In the genomic region with DNA sequence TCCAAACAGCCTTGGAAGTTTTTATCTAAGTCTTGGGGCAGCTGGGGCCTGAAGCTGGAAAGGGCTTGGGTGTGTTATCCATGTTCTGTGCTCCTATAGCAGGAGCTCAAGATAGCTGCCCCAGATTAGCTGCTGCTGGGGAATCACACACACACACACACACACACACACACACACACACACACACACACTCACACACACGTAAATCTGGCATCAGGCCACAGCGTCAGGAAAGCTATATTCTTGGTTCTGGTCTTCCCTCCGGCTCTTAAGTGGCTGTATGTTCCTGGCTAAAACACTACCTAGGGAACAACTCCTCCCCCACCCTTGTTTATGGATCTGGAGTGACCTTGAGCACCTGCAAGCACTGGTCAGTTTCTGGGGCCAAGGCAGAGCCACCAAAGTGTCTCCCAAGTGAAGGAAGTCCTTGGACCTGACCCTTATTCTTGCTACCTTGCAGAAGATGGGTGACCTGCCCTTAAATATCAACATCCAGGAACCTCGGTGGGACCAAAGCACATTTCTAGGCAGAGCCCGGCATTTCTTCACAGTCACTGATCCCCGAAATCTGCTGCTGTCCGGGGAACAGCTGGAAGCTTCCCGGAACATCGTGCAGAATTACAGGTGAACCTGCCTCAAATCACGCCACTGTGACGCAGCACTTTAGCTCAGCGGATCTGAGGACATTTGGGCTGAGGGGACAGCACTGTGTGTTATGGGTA, we compare ENCODE assay signal across 8 mouse cellular contexts. TPM values are rescaled to one million over a fixed set of nuclear protein-coding genes. Genes with fewer than 3 reads are reported as not detected.
A peak's percentile ranks its signal among the peaks of the same experiment; 100 is the strongest.
DNase-seq lines count a peak whose midpoint lies in the region; ATAC-seq and TF ChIP-seq lines count a peak whose summit lies in the region.

No protein-coding gene starts in this region.

- H3K27me3 ChIP-seq in lung, postnatal 0 days (replicated peaks; ENCODE audit: insufficient read depth, low read length) = peaks cover 17% of the 10 kb centered on the region; the same call in 1 of the 2 replicates
- peaks cover 35% of the 10 kb centered on the region for H3K27me3 ChIP-seq in limb, embryonic 12.5 days
- H3K27me3 ChIP-seq in stomach, embryonic 14.5 days (ENCODE audit: control insufficient read depth, insufficient read depth, low read length) = 0 out of 2 replicates have a peak, but pooled peaks cover 6% of the 10 kb centered on the region

- WGBS in lung, postnatal 0 days = 78% methylated on average over 12 of the region's 12 CpGs
- 81% methylated on average over 12 of the region's 12 CpGs for WGBS in limb, embryonic 12.5 days
- 70% methylated on average over 12 of the region's 12 CpGs for WGBS in stomach, embryonic 14.5 days

- ATAC-seq in lung, postnatal 0 days = no peak
- no peak for ATAC-seq in limb, embryonic 12.5 days (ENCODE audit: insufficient number of reproducible peaks, insufficient read depth, low FRiP score, low TSS enrichment, low read depth)
- ATAC-seq in stomach, embryonic 14.5 days (ENCODE audit: insufficient number of reproducible peaks, insufficient read depth, low FRiP score, low read depth) = no peak

- H3K9ac ChIP-seq in lung, postnatal 0 days (replicated peaks; ENCODE audit: low read depth) = peak overlapping the region; percentile 65
- no peak overlapping the region for H3K9ac ChIP-seq in limb, embryonic 12.5 days (replicated peaks)
- H3K9ac ChIP-seq in stomach, embryonic 14.5 days (replicated peaks; ENCODE audit: low read depth, low read length) = peak overlapping the region; percentile 41; the same call in 1 of the 2 replicates

- H3K9me3 ChIP-seq in lung, postnatal 0 days (ENCODE audit: low read length) = no peaks in the 10 kb centered on the region
- H3K9me3 ChIP-seq in limb, embryonic 12.5 days = no peaks in the 10 kb centered on the region
- H3K9me3 ChIP-seq in stomach, embryonic 14.5 days (ENCODE audit: control insufficient read depth, low read depth, low read length) = no peaks in the 10 kb centered on the region

- TF ChIP-seq CTCF in lung, postnatal 0 days (IDR thresholded peaks at IDR 0.05) = no peak

- H3K36me3 ChIP-seq in lung, postnatal 0 days (ENCODE audit: insufficient read depth, low read length) = peaks cover 11% of the 10 kb centered on the region; the same call in 1 of the 2 replicates
- peaks cover 42% of the 10 kb centered on the region for H3K36me3 ChIP-seq in limb, embryonic 12.5 days
- no peaks in the 10 kb centered on the region; the same call in none of the 2 replicates for H3K36me3 ChIP-seq in stomach, embryonic 14.5 days (ENCODE audit: control insufficient read depth, insufficient read depth, low read length)

- peak; percentile 57 for DNase-seq in cerebellum, adult 9-11 months
- DNase-seq in cerebellum, adult 11 months = no peak
- DNase-seq in lung, postnatal 0 days (ENCODE audit: low spot score) = peak; percentile 16
- no peak for DNase-seq in lung, postnatal 25 days (ENCODE audit: low spot score)
- DNase-seq in adrenal gland, adult 8-10 months = no peak
- no peak for DNase-seq in lung, postnatal 10 days

- H3K27ac ChIP-seq in lung, postnatal 0 days (ENCODE audit: low read length) = peak overlapping the region; percentile 99
- no peak overlapping the region for H3K27ac ChIP-seq in limb, embryonic 12.5 days
- H3K27ac ChIP-seq in stomach, embryonic 14.5 days (ENCODE audit: low read length) = peak overlapping the region; percentile 88

- TF ChIP-seq EP300 in lung, postnatal 0 days (IDR thresholded peaks at IDR 0.05) = no peak

- peak overlapping the region; percentile 57 for H3K4me3 ChIP-seq in lung, postnatal 0 days (ENCODE audit: low read depth, low read length)
- H3K4me3 ChIP-seq in limb, embryonic 12.5 days (replicated peaks) = peak overlapping the region; percentile 49
- H3K4me3 ChIP-seq in stomach, embryonic 14.5 days (ENCODE audit: low read depth, low read length) = peak overlapping the region; percentile 45; the same call in 1 of the 2 replicates

- peak overlapping the region; percentile 67 for H3K4me2 ChIP-seq in lung, postnatal 0 days (replicated peaks; ENCODE audit: low read depth, low read length)
- peak overlapping the region; percentile 77 for H3K4me2 ChIP-seq in limb, embryonic 12.5 days
- H3K4me2 ChIP-seq in stomach, embryonic 14.5 days (replicated peaks; ENCODE audit: low read depth, low read length) = peak overlapping the region; percentile 81

- peaks cover 7% of the 10 kb centered on the region for H3K4me1 ChIP-seq in lung, postnatal 0 days (ENCODE audit: insufficient read depth, low read depth, low read length)
- peaks cover 26% of the 10 kb centered on the region for H3K4me1 ChIP-seq in limb, embryonic 12.5 days (replicated peaks)
- H3K4me1 ChIP-seq in stomach, embryonic 14.5 days (ENCODE audit: control insufficient read depth, insufficient read depth, low read length) = peaks cover 13% of the 10 kb centered on the region

RNA-seq across cellular contexts. Expression of gene Sfxn3, which starts 1.5 kb away (rescaled TPM):
- 45.6 and 53.0 TPM in 2 replicates for polyA plus RNA-seq in lung, postnatal 0 days (2015; fragmentation: Nextera tagmentation; extraction: Ambion mirVana)
- polyA plus RNA-seq in limb, embryonic 12.5 days (2016; fragmentation: Nextera tagmentation; extraction: Ambion mirVana) = 18.3 and 19.2 TPM in 2 replicates
- 28.8 and 34.5 TPM in 2 replicates for polyA plus RNA-seq in stomach, embryonic 14.5 days (2014; fragmentation: Nextera tagmentation; extraction: Ambion mirVana)
- 10 to 100 TPM; 53.1 to 96.1 (median 73.9) TPM for total RNA-seq in adrenal gland, adult 8-10 months (2022)

RNA-seq across cellular contexts. Expression of gene Pdzd7, which starts 3.3 kb away (rescaled TPM):
- polyA plus RNA-seq in lung, postnatal 0 days (2015; fragmentation: Nextera tagmentation; extraction: Ambion mirVana) = 0.12 and 0.13 TPM in 2 replicates
- 0.20 and 0.56 TPM in 2 replicates for polyA plus RNA-seq in limb, embryonic 12.5 days (2016; fragmentation: Nextera tagmentation; extraction: Ambion mirVana)
- polyA plus RNA-seq in stomach, embryonic 14.5 days (2014; fragmentation: Nextera tagmentation; extraction: Ambion mirVana) = 0.62 TPM in 2 replicates
- total RNA-seq in adrenal gland, adult 8-10 months (2022) = under 1 TPM; 0.12 to 1.00 (median 0.56) TPM

RNA-seq across cellular contexts. Expression of gene Kazald1, which starts 26.2 kb away (rescaled TPM):
- 11.2 and 12.8 TPM in 2 replicates for polyA plus RNA-seq in lung, postnatal 0 days (2015; fragmentation: Nextera tagmentation; extraction: Ambion mirVana)
- polyA plus RNA-seq in limb, embryonic 12.5 days (2016; fragmentation: Nextera tagmentation; extraction: Ambion mirVana) = 3.3 and 4.1 TPM in 2 replicates
- 1.3 and 4.7 TPM in 2 replicates for polyA plus RNA-seq in stomach, embryonic 14.5 days (2014; fragmentation: Nextera tagmentation; extraction: Ambion mirVana)
- 10 to 100 TPM in 2 of 4 experiments, 1 to 10 TPM in 2; 6.2 to 13.8 (median 9.5) TPM for total RNA-seq in adrenal gland, adult 8-10 months (2022)

RNA-seq across cellular contexts. Expression of gene Lzts2, which starts 34.6 kb away (rescaled TPM):
- 56.0 and 59.4 TPM in 2 replicates for polyA plus RNA-seq in lung, postnatal 0 days (2015; fragmentation: Nextera tagmentation; extraction: Ambion mirVana)
- polyA plus RNA-seq in limb, embryonic 12.5 days (2016; fragmentation: Nextera tagmentation; extraction: Ambion mirVana) = 105 TPM in 2 replicates
- polyA plus RNA-seq in stomach, embryonic 14.5 days (2014; fragmentation: Nextera tagmentation; extraction: Ambion mirVana) = 52.5 and 56.0 TPM in 2 replicates
- total RNA-seq in adrenal gland, adult 8-10 months (2022) = 100 to 1,000 TPM; 100 to 121 (median 110) TPM

RNA-seq across cellular contexts. Expression of gene Mrpl43, which starts 42.6 kb away (rescaled TPM):
- polyA plus RNA-seq in lung, postnatal 0 days (2015; fragmentation: Nextera tagmentation; extraction: Ambion mirVana) = 62.6 and 63.3 TPM in 2 replicates
- 77.5 and 78.5 TPM in 2 replicates for polyA plus RNA-seq in limb, embryonic 12.5 days (2016; fragmentation: Nextera tagmentation; extraction: Ambion mirVana)
- polyA plus RNA-seq in stomach, embryonic 14.5 days (2014; fragmentation: Nextera tagmentation; extraction: Ambion mirVana) = 60.1 and 60.4 TPM in 2 replicates
- 10 to 100 TPM; 44.2 to 57.9 (median 48.4) TPM for total RNA-seq in adrenal gland, adult 8-10 months (2022)

Comparison
In these comparisons a context has a peak if more than half of its experiments do, and no peak if none do; other contexts are left out.
1. DNase-seq: peak in cerebellum, adult 9-11 months (single experiment) and lung, postnatal 0 days (single experiment); none in cerebellum, adult 11 months (single experiment), lung, postnatal 25 days (single experiment), adrenal gland, adult 8-10 months (single experiment) and lung, postnatal 10 days (single experiment).
2. Peak in every context shown above with its lines, with median percentiles within 50 percentile points of each other: H3K4me2 ChIP-seq and H3K4me3 ChIP-seq.